Mouse (Mus musculus): ENCODE data around the gene Inpp4b.

DNA sequence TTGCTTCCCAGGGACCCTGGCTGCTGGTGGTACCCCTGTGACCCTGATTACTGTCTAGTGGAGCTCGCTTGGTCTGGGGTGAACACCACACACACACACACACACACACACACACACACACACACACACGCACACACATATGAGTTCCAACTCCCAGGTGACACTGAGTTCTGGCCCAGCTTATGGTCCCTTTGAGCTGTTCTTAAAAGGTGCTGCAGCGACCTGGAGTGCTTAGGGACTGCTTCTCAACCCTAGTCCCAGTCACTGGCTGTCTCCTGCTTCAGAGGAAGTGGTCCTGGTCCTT lies 595 bp downstream of the Inpp4b start:
- TF ChIP-seq GATA1 (IDR thresholded peaks at IDR 0.05; ENCODE audit: borderline replicate concordance, low read length) (no peak), CTCF (IDR thresholded peaks at IDR 0.05; ENCODE audit: low read depth, low read length) (no peak), TAL1 (conservative IDR thresholded peaks at IDR 0.05; ENCODE audit: low read depth, low read length) (no peak), POLR2AphosphoS5 (IDR thresholded peaks at IDR 0.05; ENCODE audit: insufficient replicate concordance, low read depth, low read length) (no peak)

Measured in G1E (cell line).